Mouse (Mus musculus) heart, postnatal 25 days (tissue): ENCODE results near the gene Catspere2. TPM values are rescaled to one million over a fixed set of nuclear protein-coding genes. Genes with fewer than 3 reads are reported as not detected.

Source experiments
- DNase-seq: peaks from one replicate; pipeline ENCODE4 v3.0.0; 2022; ENCODE audit warnings: low spot score
- intact Hi-C: fragments of 180-260 bp; cut with DNase I; formaldehyde crosslinking; loops from one replicate; pipeline ENCODE4 v1.15.1; 2025
- total RNA-seq, 2 experiments: library from RNA; stranded (reverse); gene quantifications; 2 replicates each; pipeline ENCODE4 v1.2.3; 2021

The Catspere2 gene
- total RNA-seq, 2 experiments from 2014 or later: 0.08 to 0.11 TPM

GRCm38 (mm10) chr1:178209966-178210365 lies 226.7 kb downstream of the Catspere2 start:
- intact Hi-C loops: no loop called here

GRCm38 (mm10) chr1:178217157-178217556 lies 233.9 kb downstream of the Catspere2 start:
- intact Hi-C loops: no loop called here
- DNase-seq: no peak

More at GRCm38 (mm10) chr1:178209966-178210365, 226.7 kb downstream of the Catspere2 start:
- no peak for DNase-seq

GRCm38 (mm10) chr1:178218305-178218704 lies 235.1 kb downstream of the Catspere2 start:
- intact Hi-C loops: no loop called here
- DNase-seq: no peak

GRCm38 (mm10) chr1:178219166-178220077 lies 236.2 kb downstream of the Catspere2 start:
- intact Hi-C loops: no loop called here

More at GRCm38 (mm10) chr1:178219166-178220077, 236.2 kb downstream of the Catspere2 start:
- no peak for DNase-seq

Other genes with a start within 250 kb of the Catspere2 start
- 1 to 10 TPM; 9.3 to 9.9 TPM for gene Adss, start 186.9 kb upstream of the Catspere2 start, total RNA-seq
- gene Desi2, start 204.0 kb downstream of the Catspere2 start, total RNA-seq: 10 to 100 TPM; 17.8 to 18.7 TPM